In the genomic region with DNA sequence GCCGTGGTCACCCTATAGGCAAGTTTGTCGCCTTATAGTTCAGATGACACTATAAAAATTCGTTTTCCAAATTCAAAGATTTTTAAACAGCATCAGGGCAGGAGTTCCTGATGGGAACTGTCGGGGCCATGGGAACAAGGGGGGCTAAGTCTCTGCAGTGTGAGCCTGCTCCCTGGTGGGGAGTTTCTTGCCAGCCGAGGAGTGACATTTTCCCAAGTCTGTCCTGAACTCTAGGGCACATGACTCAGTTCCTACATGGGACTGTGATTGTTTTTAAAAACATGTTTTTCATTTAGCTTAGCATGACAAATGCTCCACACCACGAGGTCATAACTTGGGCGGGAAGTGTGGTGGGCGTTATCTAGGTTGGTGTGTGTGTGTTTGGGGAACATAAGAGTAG, we compare ENCODE assay signal across 21 mouse cellular contexts. TPM values are rescaled to one million over a fixed set of nuclear protein-coding genes. Genes with fewer than 3 reads are reported as not detected.
DNase-seq lines count a peak whose midpoint lies in the region; ATAC-seq and TF ChIP-seq lines count a peak whose summit lies in the region.
"Had no signal": no experiment of that assay in that cellular context is flagged by ENCODE, and none has a peak within 500 bp of the region (broad histone marks: within the 10 kb centered on the region; RNA-seq: fewer than 3 reads in every experiment).

No protein-coding gene starts in this region.

- H3K9ac ChIP-seq in kidney, embryonic 14.5 days (ENCODE audit: low read depth, low read length), result no peak overlapping the region
- no peak overlapping the region for H3K9ac ChIP-seq in lung, embryonic 14.5 days
- H3K9ac ChIP-seq: kidney, embryonic 15.5 days; limb, embryonic 12.5 days; stomach, embryonic 15.5 days had no signal

- 68% methylated on average over 8 of the region's 8 CpGs for WGBS in kidney, adult 2 months
- 81% methylated on average over 8 of the region's 8 CpGs for WGBS in kidney, embryonic 14.5 days
- WGBS in lung, embryonic 14.5 days, result 80% methylated on average over 8 of the region's 8 CpGs

- H3K27me3 ChIP-seq in kidney, adult 2 months (replicated peaks; ENCODE audit: control insufficient read depth, insufficient read depth, low read length), result no peaks in the 10 kb centered on the region
- H3K27me3 ChIP-seq in kidney, embryonic 14.5 days (ENCODE audit: control insufficient read depth, insufficient read depth, low read length), result no peaks in the 10 kb centered on the region
- H3K27me3 ChIP-seq in lung, embryonic 14.5 days (ENCODE audit: insufficient read depth, low read length), result no peaks in the 10 kb centered on the region
- H3K27me3 ChIP-seq: kidney, embryonic 15.5 days; limb, embryonic 12.5 days; megakaryocyte, embryonic 14.5 days; stomach, embryonic 15.5 days had no signal

- no peak for ATAC-seq in kidney, embryonic 14.5 days (ENCODE audit: low FRiP score, low TSS enrichment)
- ATAC-seq in lung, embryonic 14.5 days (ENCODE audit: insufficient read depth), result no peak
- ATAC-seq: forebrain, embryonic 14.5 days; hindbrain, embryonic 16.5 days; midbrain, embryonic 16.5 days had no signal

- no peak overlapping the region for H3K4me2 ChIP-seq in kidney, embryonic 14.5 days (replicated peaks; ENCODE audit: low read depth, low read length)
- H3K4me2 ChIP-seq in lung, embryonic 14.5 days, result no peak overlapping the region
- H3K4me2 ChIP-seq: kidney, embryonic 15.5 days; limb, embryonic 12.5 days; stomach, embryonic 15.5 days had no signal

- H3K4me1 ChIP-seq in kidney, adult 2 months (ENCODE audit: control insufficient read depth, insufficient read depth, low read length), result peaks cover 28% of the 10 kb centered on the region
- H3K4me1 ChIP-seq in kidney, embryonic 14.5 days (ENCODE audit: control insufficient read depth, insufficient read depth, low read length), result peaks cover 43% of the 10 kb centered on the region
- H3K4me1 ChIP-seq in lung, embryonic 14.5 days (ENCODE audit: insufficient read depth), result peaks cover 21% of the 10 kb centered on the region

- no peaks in the 10 kb centered on the region; the same call in 1 of the 2 replicates for H3K36me3 ChIP-seq in kidney, adult 2 months (ENCODE audit: control insufficient read depth, insufficient read depth, low read length)
- H3K36me3 ChIP-seq in kidney, embryonic 14.5 days (ENCODE audit: control insufficient read depth, insufficient read depth, low read length), result peaks cover 27% of the 10 kb centered on the region
- peaks cover 49% of the 10 kb centered on the region for H3K36me3 ChIP-seq in lung, embryonic 14.5 days (ENCODE audit: insufficient read depth)

- H3K4me3 ChIP-seq in kidney, adult 2 months (ENCODE audit: insufficient read depth, low read depth, low read length), result no peak overlapping the region
- H3K4me3 ChIP-seq in kidney, embryonic 14.5 days (ENCODE audit: low read length), result no peak overlapping the region
- no peak overlapping the region for H3K4me3 ChIP-seq in lung, embryonic 14.5 days (ENCODE audit: low read depth, low read length)
- H3K4me3 ChIP-seq: kidney, embryonic 15.5 days; limb, embryonic 12.5 days; megakaryocyte, embryonic 14.5 days; stomach, embryonic 15.5 days had no signal

- no peaks in the 10 kb centered on the region for H3K9me3 ChIP-seq in kidney, embryonic 14.5 days (ENCODE audit: control insufficient read depth, low read length)
- H3K9me3 ChIP-seq in lung, embryonic 14.5 days (ENCODE audit: low read depth, low read length), result no peaks in the 10 kb centered on the region
- H3K9me3 ChIP-seq: kidney, embryonic 15.5 days; limb, embryonic 12.5 days; megakaryocyte, embryonic 14.5 days; stomach, embryonic 15.5 days had no signal

- no peak for TF ChIP-seq POLR2A in kidney, adult 2 months (IDR thresholded peaks at IDR 0.05; ENCODE audit: low read depth, low read length)

- DNase-seq in gastrocnemius, adult 18-20 months (ENCODE audit: low spot score), result peak; percentile 29
- no peak for DNase-seq in gastrocnemius, postnatal 4 days (ENCODE audit: low spot score in 2 of 2)
- no peak for DNase-seq in kidney, adult 2 months
- no peak for DNase-seq in lung, embryonic 14.5 days
- no peak for DNase-seq in lung, postnatal 36 days
- DNase-seq in adipocyte (ENCODE audit: low spot score), result peak; percentile 51
- no peak for DNase-seq in cerebellum, postnatal 10 days
- DNase-seq: cerebellum, adult 11-12 months; cerebellum, postnatal 36 days; spleen, adult 18-20 months had no signal

- TF ChIP-seq CTCF in kidney, adult 2 months (conservative IDR thresholded peaks at IDR 0.05; ENCODE audit: insufficient read depth, insufficient read length, low read depth, low read length), result 0 out of 2 replicates have a peak, but pooled peaks have one; percentile 19
- peak; percentile 22; the same call in 1 of the 2 replicates for TF ChIP-seq CTCF in lung, embryonic 14.5 days (IDR thresholded peaks at IDR 0.05; ENCODE audit: low read depth)

- no peak overlapping the region for H3K27ac ChIP-seq in kidney, adult 2 months (ENCODE audit: insufficient read depth, low read depth, low read length)
- no peak overlapping the region for H3K27ac ChIP-seq in kidney, embryonic 14.5 days (ENCODE audit: low read depth, low read length)
- H3K27ac ChIP-seq in lung, embryonic 14.5 days (ENCODE audit: low read depth), result no peak overlapping the region
- H3K27ac ChIP-seq: limb, embryonic 12.5 days had no signal

RNA-seq across cellular contexts. Expression of gene Cyp17a1, which starts 25.1 kb away (rescaled TPM):
- total RNA-seq in gastrocnemius, adult 18-20 months (2021), result not detected
- total RNA-seq in gastrocnemius, postnatal 4 days (2021), result not detected
- 0.27 and 0.29 TPM in 2 replicates for polyA plus RNA-seq in kidney, adult 2 months (2012; rRNA removed)
- not detected in 2 replicates for polyA plus RNA-seq in kidney, embryonic 14.5 days (2014; fragmentation: Nextera tagmentation; extraction: Ambion mirVana)
- polyA plus RNA-seq in lung, embryonic 14.5 days (2014; fragmentation: Nextera tagmentation; extraction: Ambion mirVana), result not detected in 2 replicates
- total RNA-seq: heart, postnatal 14 days; left cerebral cortex, adult 8-10 months had no signal
- polyA plus RNA-seq: C2C12; forebrain, embryonic 14.5 days; hindbrain, embryonic 16.5 days; limb, embryonic 12.5 days; midbrain, embryonic 16.5 days; stomach, embryonic 15.5 days had no signal

RNA-seq across cellular contexts. Expression of gene Borcs7, which starts 41.9 kb away (rescaled TPM):
- total RNA-seq in gastrocnemius, adult 18-20 months (2021), result 10 to 100 TPM; 12.3 to 12.6 TPM
- total RNA-seq in gastrocnemius, postnatal 4 days (2021), result 10 to 100 TPM; 12.5 to 12.6 TPM
- polyA plus RNA-seq in kidney, adult 2 months (2012; rRNA removed), result 4.8 and 6.0 TPM in 2 replicates
- 19.9 and 20.1 TPM in 2 replicates for polyA plus RNA-seq in kidney, embryonic 14.5 days (2014; fragmentation: Nextera tagmentation; extraction: Ambion mirVana)
- polyA plus RNA-seq in lung, embryonic 14.5 days (2014; fragmentation: Nextera tagmentation; extraction: Ambion mirVana), result 15.5 and 17.3 TPM in 2 replicates

RNA-seq across cellular contexts. Expression of gene Wbp1l, which starts 49.0 kb away (rescaled TPM):
- total RNA-seq in gastrocnemius, adult 18-20 months (2021), result 100 to 1,000 TPM in 1 of 2 experiments, 10 to 100 TPM in 1; 66.2 to 116 TPM
- 10 to 100 TPM; 52.4 to 57.2 TPM for total RNA-seq in gastrocnemius, postnatal 4 days (2021)
- 60.1 and 60.3 TPM in 2 replicates for polyA plus RNA-seq in kidney, adult 2 months (2012; rRNA removed)
- 26.2 and 46.1 TPM in 2 replicates for polyA plus RNA-seq in kidney, embryonic 14.5 days (2014; fragmentation: Nextera tagmentation; extraction: Ambion mirVana)
- polyA plus RNA-seq in lung, embryonic 14.5 days (2014; fragmentation: Nextera tagmentation; extraction: Ambion mirVana), result 40.8 and 43.1 TPM in 2 replicates

RNA-seq across cellular contexts. Expression of gene As3mt, which starts 59.4 kb away (rescaled TPM):
- total RNA-seq in gastrocnemius, adult 18-20 months (2021), result 10 to 100 TPM; 89.3 to 93.6 TPM
- total RNA-seq in gastrocnemius, postnatal 4 days (2021), result 10 to 100 TPM; 51.0 to 56.2 TPM
- polyA plus RNA-seq in kidney, adult 2 months (2012; rRNA removed), result 28.8 and 43.7 TPM in 2 replicates
- 32.1 and 39.0 TPM in 2 replicates for polyA plus RNA-seq in kidney, embryonic 14.5 days (2014; fragmentation: Nextera tagmentation; extraction: Ambion mirVana)
- 28.5 and 29.2 TPM in 2 replicates for polyA plus RNA-seq in lung, embryonic 14.5 days (2014; fragmentation: Nextera tagmentation; extraction: Ambion mirVana)

Comparison
In these comparisons a context has a peak if more than half of its experiments do, and no peak if none do; other contexts are left out.
1. DNase-seq: peak in gastrocnemius, adult 18-20 months (single experiment) and adipocyte (single experiment); none in gastrocnemius, postnatal 4 days (0 of 2), kidney, adult 2 months (single experiment), lung, embryonic 14.5 days (single experiment), lung, postnatal 36 days (single experiment) and cerebellum, postnatal 10 days (0 of 2).